Mouse (Mus musculus) liver, postnatal 0 days (tissue): Measurements from ENCODE around the gene Med16. TPM values are rescaled to one million over a fixed set of nuclear protein-coding genes. Genes with fewer than 3 reads are reported as not detected.

Experiments used
- ATAC-seq: fragments of 200-750 bp; cut with Nextera tagmentation; 2 replicates; pipeline ENCODE4 v1.8.0; 2017; ENCODE audit warnings: mild to moderate bottlenecking, moderate library complexity
- DNase-seq: peaks from one replicate; pipeline ENCODE4 v3.0.0-alpha.2; 2016
- H3K27ac ChIP-seq: fragments of 300-500 bp; sonication (generic); 2 replicates; pipeline ENCODE4 v1.5.1; 2014; ENCODE audit warnings: antibody characterized with exemption, moderate library complexity, mild to moderate bottlenecking, low read depth
- H3K27me3 ChIP-seq: fragments of 300-500 bp; sonication (generic); 2 replicates; pipeline ENCODE4 v1.6.1; 2014; ENCODE audit warnings: low read length, control low read depth, mixed read lengths; ENCODE audit not compliant: insufficient read depth
- H3K36me3 ChIP-seq: fragments of 300-500 bp; sonication (generic); replicated peaks from 2 replicates; pipeline ENCODE4 v1.6.1; 2014; ENCODE audit warnings: mild to moderate bottlenecking, control low read depth, low read length, moderate library complexity, mixed read lengths; ENCODE audit not compliant: insufficient read depth
- H3K4me1 ChIP-seq: fragments of 300-500 bp; sonication (generic); 2 replicates; pipeline ENCODE4 v1.6.1; 2014; ENCODE audit warnings: antibody characterized with exemption, mild to moderate bottlenecking, control low read depth; ENCODE audit not compliant: insufficient read depth
- H3K4me2 ChIP-seq: fragments of 300-500 bp; sonication (generic); 2 replicates; pipeline ENCODE4 v1.6.1; 2014; ENCODE audit warnings: low read depth, mild to moderate bottlenecking, low read length, moderate library complexity, mixed read lengths
- H3K4me3 ChIP-seq: fragments of 300-500 bp; sonication (generic); 2 replicates; pipeline ENCODE4 v1.5.1; 2014; ENCODE audit warnings: low read depth, low read length
- H3K9ac ChIP-seq: fragments of 300-500 bp; sonication (generic); replicated peaks from 2 replicates; pipeline ENCODE4 v1.6.1; 2014; ENCODE audit warnings: mild to moderate bottlenecking, moderate library complexity
- H3K9me3 ChIP-seq: fragments of 300-500 bp; sonication (generic); 2 replicates; pipeline ENCODE4 v1.6.1; 2016; ENCODE audit warnings: mild to moderate bottlenecking, control low read depth, low read length, mixed read lengths
- CTCF ChIP-seq: sonication (generic); IDR thresholded peaks from 2 replicates; pipeline ENCODE4 v1.5.1; 2016; ENCODE audit warnings: antibody characterized with exemption, low read depth
- EP300 ChIP-seq: IDR thresholded peaks from 2 replicates; pipeline ENCODE4 v1.6.1; 2016; ENCODE audit warnings: antibody characterized with exemption, low read depth, mild to moderate bottlenecking
- WGBS: fragments of 180-500 bp; shearing (Covaris S2); extraction: QIAGEN DNeasy Blood & Tissue Kit; methylation state at CpG from one replicate; pipeline ENCODE4 v1.1.7; 2014; ENCODE audit not compliant: insufficient replicate concordance; 5-methylcytosine and 5-hydroxymethylcytosine counted together
- polyA plus RNA-seq: library from polyadenylated mRNA; unstranded; fragments of >200 nt; fragmentation: Nextera tagmentation; extraction: Ambion mirVana; gene quantifications from 2 replicates; pipeline ENCODE4 v1.2.1, GENCODE M21; 2015

The Med16 gene
- polyA plus RNA-seq, 1 experiment from 2014 or later: 14.3 TPM

DNA sequence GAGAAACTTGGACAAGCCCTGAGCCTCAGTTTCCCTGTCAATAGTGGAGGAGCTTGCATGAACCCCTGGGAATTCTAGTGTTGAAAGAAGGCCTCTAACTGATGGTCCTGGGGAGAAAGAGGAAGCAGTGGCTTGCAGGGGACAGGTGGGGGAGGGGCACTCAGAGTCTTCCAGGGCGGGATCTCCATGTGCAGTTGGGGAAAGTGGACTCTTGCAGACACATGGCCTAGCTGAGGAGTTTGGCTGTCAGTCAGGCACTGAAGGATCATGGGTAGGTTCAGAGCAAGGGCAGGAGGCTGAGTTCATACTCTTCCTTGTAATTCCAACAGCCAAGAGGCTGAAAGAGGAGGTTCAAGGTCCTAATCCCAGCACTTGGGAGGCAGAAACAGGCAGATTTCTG lies 31.5 kb downstream of the Med16 start:
- H3K4me1 ChIP-seq: peaks cover 56% of the 10 kb centered on the region
- peaks cover 18% of the 10 kb centered on the region for H3K27me3 ChIP-seq
- WGBS: 33% methylated on average over 1 of the region's 1 CpGs
- H3K9me3 ChIP-seq: no peaks in the 10 kb centered on the region
- DNase-seq (peak; percentile 67), ATAC-seq (no peak)
- TF ChIP-seq CTCF: no peak
- no peaks in the 10 kb centered on the region for H3K36me3 ChIP-seq
- no peak overlapping the region for H3K4me3 ChIP-seq
- H3K27ac ChIP-seq: peak overlapping the region; percentile 67
- H3K9ac ChIP-seq: no peak overlapping the region
- peak overlapping the region; percentile 55; the same call in 1 of the 2 replicates for H3K4me2 ChIP-seq

DNA sequence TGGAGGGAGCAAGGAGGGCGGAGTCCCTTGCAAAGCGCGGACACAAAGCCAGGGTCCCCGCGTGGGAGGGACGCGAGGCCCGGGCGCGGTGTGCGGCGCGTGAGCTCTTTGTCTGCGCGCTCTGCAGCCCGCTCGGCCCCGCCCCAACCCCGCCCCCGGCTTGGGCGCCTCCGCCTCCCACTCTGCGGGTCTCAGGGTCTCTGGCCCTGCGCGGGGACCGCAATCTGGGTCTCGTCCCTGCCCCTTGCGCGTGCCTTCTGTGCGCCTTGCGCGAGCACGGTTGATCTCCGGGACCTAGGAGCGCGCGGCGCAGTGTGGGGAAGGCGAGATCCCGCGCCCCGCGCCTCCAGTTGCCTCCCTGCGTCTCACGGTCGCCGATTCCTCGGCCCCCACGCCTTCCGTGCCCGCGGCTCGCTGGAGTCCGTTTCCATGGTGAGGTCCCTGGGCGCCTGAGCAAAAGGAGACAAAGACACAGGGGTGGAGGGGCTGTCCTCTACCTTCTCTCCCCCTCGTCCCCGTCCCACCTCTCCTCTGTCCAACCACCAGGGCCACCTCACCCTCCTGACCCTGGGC lies 34.3 kb downstream of the Med16 start, which contains the start of the genes Prtn3 and Plppr3:
Gene Prtn3, plus strand, starts transcription at position 187 of the 573 bp plus-strand sequence.
Gene Plppr3, minus strand, starts transcription at position 345 of the 573 bp plus-strand sequence.
- no peak for TF ChIP-seq CTCF
- no peak for TF ChIP-seq EP300
- no peak for ATAC-seq
- Histone ChIP-seq H3K27ac (no peak within 1 kb of the TSS), H3K27me3 (peaks cover 18% of the 10 kb centered on the region), H3K4me1 (peaks cover 30% of the 10 kb centered on the region), H3K4me3 (peak within 1 kb of the TSS; percentile 62), H3K9ac (peak within 1 kb of the TSS; percentile 55), H3K4me2 (peak within 1 kb of the TSS; percentile 88), H3K9me3 (no peaks in the 10 kb centered on the region), H3K36me3 (no peaks in the 10 kb centered on the region)
- no peak for DNase-seq
- 3% methylated on average over 35 of the region's 57 CpGs for WGBS

DNA sequence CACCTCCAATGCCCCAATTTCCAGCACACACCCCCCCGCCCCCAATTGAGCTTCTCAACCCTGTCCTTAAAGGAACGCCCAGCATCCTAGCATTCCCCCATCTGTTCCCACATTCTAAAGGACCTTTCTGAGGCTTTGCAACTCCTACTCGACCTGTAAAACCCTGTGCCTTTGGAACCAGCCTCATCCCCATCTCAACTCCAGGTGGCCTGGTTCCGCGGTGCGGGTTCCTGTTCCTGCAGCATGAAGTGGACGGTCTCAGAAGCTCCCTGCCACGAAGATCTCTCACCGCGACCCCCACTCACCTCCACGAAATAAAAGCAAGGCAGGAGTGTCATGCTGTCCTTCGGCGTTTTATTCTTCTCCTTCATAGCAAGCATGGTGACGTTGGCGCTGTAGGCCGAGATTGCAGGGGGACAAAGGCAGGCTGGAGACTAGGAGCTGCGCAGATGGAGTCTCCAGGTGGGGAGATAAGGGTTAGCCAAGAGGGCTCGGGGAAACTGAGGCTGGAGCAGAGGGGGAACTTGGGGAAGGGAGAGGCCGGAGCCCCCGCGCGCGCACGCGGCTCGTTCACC lies 34.9 kb downstream of the Med16 start:
- DNase-seq (no peak), ATAC-seq (no peak)
- no peaks in the 10 kb centered on the region for H3K36me3 ChIP-seq
- peaks cover 18% of the 10 kb centered on the region for H3K27me3 ChIP-seq
- H3K9me3 ChIP-seq: no peaks in the 10 kb centered on the region
- H3K4me1 ChIP-seq: peaks cover 27% of the 10 kb centered on the region
- H3K4me2 ChIP-seq: peak overlapping the region; percentile 88
- no peak overlapping the region for H3K27ac ChIP-seq
- 3% methylated on average over 26 of the region's 26 CpGs for WGBS
- H3K4me3 ChIP-seq: peak overlapping the region; percentile 62
- H3K9ac ChIP-seq: peak overlapping the region; percentile 55
- TF ChIP-seq EP300: no peak
- TF ChIP-seq CTCF: no peak

DNA sequence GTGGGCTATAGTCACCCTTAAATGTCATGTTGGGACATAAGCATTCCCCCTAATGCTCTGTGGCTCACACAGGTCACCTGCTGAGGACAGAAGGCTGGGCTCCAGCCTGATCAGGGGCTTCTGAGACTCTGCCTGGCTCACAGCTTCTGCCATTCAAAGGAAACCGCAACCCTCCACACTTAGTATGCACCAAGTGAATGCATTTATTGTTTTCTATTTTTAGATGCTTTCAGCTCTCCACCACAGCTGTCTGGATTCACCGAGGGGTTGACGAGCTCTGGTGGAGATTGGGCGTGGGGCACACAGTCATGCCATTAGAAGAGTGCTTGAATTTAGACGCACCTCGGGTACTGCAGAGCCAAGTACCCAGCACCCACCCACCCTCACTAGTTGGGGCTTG lies 35.4 kb downstream of the Med16 start:
- peak overlapping the region; percentile 88 for H3K4me2 ChIP-seq
- no peak overlapping the region for H3K4me3 ChIP-seq
- no peaks in the 10 kb centered on the region for H3K36me3 ChIP-seq
- no peak for TF ChIP-seq EP300
- DNase-seq (no peak), ATAC-seq (no peak)
- H3K27me3 ChIP-seq: peaks cover 18% of the 10 kb centered on the region
- H3K4me1 ChIP-seq: peaks cover 23% of the 10 kb centered on the region
- WGBS: 16% methylated on average over 6 of the region's 6 CpGs
- no peaks in the 10 kb centered on the region for H3K9me3 ChIP-seq
- no peak overlapping the region for H3K9ac ChIP-seq
- H3K27ac ChIP-seq: no peak overlapping the region

DNA sequence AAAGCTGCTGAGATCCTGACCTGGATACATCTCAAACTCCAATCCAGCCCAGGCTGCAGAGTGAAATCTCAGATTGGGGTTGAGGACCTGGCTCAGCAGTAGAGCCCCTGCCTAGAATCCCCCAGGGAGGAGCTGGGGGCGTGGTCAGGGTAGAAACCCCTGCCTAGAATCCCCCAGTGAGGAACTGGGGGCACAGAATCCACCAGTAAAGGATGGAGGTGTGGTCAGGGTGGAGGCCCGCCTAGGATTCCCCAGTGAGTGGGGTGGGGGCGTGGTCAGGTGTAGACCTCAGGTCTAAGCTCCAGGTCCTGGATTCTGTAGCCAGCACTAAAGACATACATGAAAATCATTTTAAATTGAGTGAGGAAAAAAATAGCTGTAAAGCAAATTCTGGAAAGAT lies 35.9 kb downstream of the Med16 start:
- ATAC-seq: no peak
- H3K9ac ChIP-seq: no peak overlapping the region
- WGBS: 35% methylated on average over 3 of the region's 3 CpGs
- TF ChIP-seq EP300 (no peak), CTCF (no peak)
- no peaks in the 10 kb centered on the region for H3K36me3 ChIP-seq
- no peak for DNase-seq
- H3K4me1 ChIP-seq: peaks cover 19% of the 10 kb centered on the region
- no peak overlapping the region for H3K4me3 ChIP-seq
- H3K4me2 ChIP-seq: no peak overlapping the region
- H3K27me3 ChIP-seq: peaks cover 18% of the 10 kb centered on the region
- H3K27ac ChIP-seq: no peak overlapping the region
- no peaks in the 10 kb centered on the region for H3K9me3 ChIP-seq

DNA sequence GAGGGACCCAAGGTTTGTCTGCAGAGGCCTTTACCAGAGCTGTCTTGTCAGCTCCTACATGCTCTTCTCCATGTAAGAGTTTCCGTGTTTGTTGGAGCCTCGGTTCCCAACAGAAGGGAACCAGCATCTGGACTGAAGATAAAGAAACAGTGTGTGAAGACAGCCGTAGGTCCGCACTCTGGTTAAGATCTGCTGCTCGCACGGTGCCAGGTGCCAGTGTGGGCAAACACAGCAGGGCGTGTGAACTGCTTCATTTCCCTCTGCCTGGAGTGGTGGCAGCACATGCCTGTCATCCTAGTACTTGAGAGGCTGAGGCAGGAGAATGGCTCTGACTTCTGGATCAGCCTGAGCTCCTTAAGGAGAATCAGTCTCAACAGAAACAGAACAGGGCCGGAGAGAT lies 36.9 kb downstream of the Med16 start:
- no peak overlapping the region for H3K4me3 ChIP-seq
- TF ChIP-seq CTCF: no peak
- no peak for TF ChIP-seq EP300
- H3K36me3 ChIP-seq: no peaks in the 10 kb centered on the region
- no peak overlapping the region for H3K4me2 ChIP-seq
- peaks cover 11% of the 10 kb centered on the region for H3K4me1 ChIP-seq
- ATAC-seq (no peak), DNase-seq (no peak)
- WGBS: 79% methylated on average over 8 of the region's 8 CpGs
- H3K9me3 ChIP-seq: no peaks in the 10 kb centered on the region
- H3K9ac ChIP-seq: no peak overlapping the region
- no peak overlapping the region for H3K27ac ChIP-seq
- peaks cover 18% of the 10 kb centered on the region for H3K27me3 ChIP-seq
